Mouse (Mus musculus) embryonic facial prominence, embryonic 11.5 days (tissue): Measurements from ENCODE around the gene Slc35g1. TPM values are rescaled to one million over a fixed set of nuclear protein-coding genes. Genes with fewer than 3 reads are reported as not detected.
A peak's percentile ranks its signal among the peaks of the same experiment; 100 is the strongest.

ENCODE experiments used
- ATAC-seq: fragments of 200-750 bp; cut with Nextera tagmentation; replicated peaks from 2 replicates; pipeline ENCODE4 v1.8.0; 2017; ENCODE audit warnings: low read depth; ENCODE audit not compliant: insufficient number of reproducible peaks, low FRiP score, low TSS enrichment
- DNase-seq: peaks from one replicate; pipeline ENCODE4 v3.0.0-alpha.2; 2015; ENCODE audit warnings: low spot score
- H3K27ac ChIP-seq: fragments of 300-500 bp; sonication (generic); replicated peaks from 2 replicates; pipeline ENCODE4 v1.5.1; 2014; ENCODE audit warnings: mild to moderate bottlenecking, low read depth, low read length, control low read depth
- H3K27me3 ChIP-seq: fragments of 300-500 bp; sonication (generic); 2 replicates; pipeline ENCODE4 v1.6.1; 2014; ENCODE audit warnings: mild to moderate bottlenecking, low read length, moderate library complexity, mixed read lengths; ENCODE audit not compliant: control insufficient read depth, insufficient read depth
- H3K36me3 ChIP-seq: fragments of 300-500 bp; sonication (generic); replicated peaks from 2 replicates; pipeline ENCODE4 v1.6.1; 2014; ENCODE audit warnings: low read depth, mild to moderate bottlenecking, low read length, moderate library complexity, mixed read lengths; ENCODE audit not compliant: control insufficient read depth, insufficient read depth
- H3K4me1 ChIP-seq: fragments of 300-500 bp; sonication (generic); 2 replicates; pipeline ENCODE4 v1.6.1; 2014; ENCODE audit warnings: low read length, mixed read lengths; ENCODE audit not compliant: control insufficient read depth, insufficient read depth
- H3K4me2 ChIP-seq: fragments of 300-500 bp; sonication (generic); 2 replicates; pipeline ENCODE4 v1.6.1; 2014; ENCODE audit warnings: low read depth, mild to moderate bottlenecking, control low read depth, low read length, moderate library complexity
- H3K4me3 ChIP-seq: fragments of 300-500 bp; sonication (generic); 2 replicates; pipeline ENCODE4 v1.5.1; 2014; ENCODE audit warnings: low read depth, low read length, control low read depth
- H3K9ac ChIP-seq: fragments of 300-500 bp; sonication (generic); replicated peaks from 2 replicates; pipeline ENCODE4 v1.6.1; 2014; ENCODE audit warnings: mild to moderate bottlenecking, control low read depth, low read length
- H3K9me3 ChIP-seq: fragments of 300-500 bp; sonication (generic); replicated peaks from 2 replicates; pipeline ENCODE4 v1.6.1; 2016; ENCODE audit warnings: mild to moderate bottlenecking, low read length, inconsistent platforms, mixed read lengths; ENCODE audit not compliant: control insufficient read depth
- WGBS: fragments of 180-500 bp; shearing (Covaris S2); extraction: QIAGEN DNeasy Blood & Tissue Kit; methylation state at CpG from one replicate; pipeline ENCODE4 v1.1.7; 2014; 5-methylcytosine and 5-hydroxymethylcytosine counted together
- polyA plus RNA-seq: library from polyadenylated mRNA; unstranded; fragments of >200 nt; fragmentation: Nextera tagmentation; extraction: Ambion mirVana; gene quantifications from 2 replicates; pipeline ENCODE4 v1.2.1, GENCODE M21; 2014

The Slc35g1 gene
- polyA plus RNA-seq, 1 experiment from 2014 or later = 3.8 TPM

DNA sequence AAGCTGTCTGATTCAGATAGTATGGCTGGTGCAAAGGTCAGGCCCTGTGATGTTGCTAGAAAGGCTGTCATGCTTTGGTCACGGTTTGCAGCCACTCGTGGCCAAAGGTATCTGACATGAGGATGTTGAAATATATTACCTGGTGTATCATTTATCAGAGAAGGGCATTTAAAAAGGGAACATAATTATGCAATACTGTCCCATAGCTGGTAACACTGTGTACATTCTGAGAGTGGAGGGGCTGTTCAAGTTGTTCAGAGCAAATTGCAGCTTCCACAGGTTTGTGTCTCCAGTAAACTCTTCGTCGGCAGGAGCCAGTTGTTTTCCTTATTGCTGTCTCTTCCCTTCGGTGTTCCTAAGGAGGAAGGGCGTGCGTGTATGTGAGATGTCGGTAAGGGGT, 3.2 kb downstream of the Slc35g1 start:
- no peak overlapping the region for H3K4me3 ChIP-seq
- WGBS = 85% methylated on average over 8 of the region's 8 CpGs
- no peak overlapping the region for H3K27ac ChIP-seq
- no peak overlapping the region for H3K4me2 ChIP-seq
- H3K9me3 ChIP-seq = no peaks in the 10 kb centered on the region
- no peaks in the 10 kb centered on the region for H3K36me3 ChIP-seq
- no peak for ATAC-seq
- H3K9ac ChIP-seq = no peak overlapping the region
- H3K27me3 ChIP-seq = no peaks in the 10 kb centered on the region
- H3K4me1 ChIP-seq = no peaks in the 10 kb centered on the region
- no peak for DNase-seq

DNA sequence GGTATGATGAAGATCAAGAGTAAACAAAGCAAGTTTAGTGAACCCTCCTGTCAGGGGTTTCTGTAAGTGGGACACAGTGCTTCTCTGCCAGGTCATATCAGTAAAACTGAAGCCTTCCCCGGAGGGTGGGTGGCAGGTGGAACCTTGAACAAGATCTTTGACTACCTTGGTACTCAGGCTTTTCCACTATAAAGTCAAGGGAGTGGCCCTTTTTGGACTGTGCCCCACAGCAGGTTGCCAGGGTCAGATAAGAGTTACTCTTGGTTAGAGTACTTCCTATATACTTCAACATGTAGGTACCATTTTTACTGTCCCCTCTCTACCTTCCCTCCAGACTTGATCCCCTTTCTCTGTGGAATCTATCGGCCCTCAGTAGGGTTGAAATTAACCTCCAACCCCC, 5.1 kb downstream of the Slc35g1 start:
- Histone ChIP-seq H3K27ac (no peak overlapping the region), H3K4me1 (no peaks in the 10 kb centered on the region), H3K27me3 (no peaks in the 10 kb centered on the region), H3K36me3 (no peaks in the 10 kb centered on the region), H3K4me3 (no peak overlapping the region), H3K4me2 (no peak overlapping the region), H3K9me3 (no peaks in the 10 kb centered on the region), H3K9ac (no peak overlapping the region)
- 90% methylated on average over 2 of the region's 2 CpGs for WGBS
- DNase-seq = no peak
- no peak for ATAC-seq

DNA sequence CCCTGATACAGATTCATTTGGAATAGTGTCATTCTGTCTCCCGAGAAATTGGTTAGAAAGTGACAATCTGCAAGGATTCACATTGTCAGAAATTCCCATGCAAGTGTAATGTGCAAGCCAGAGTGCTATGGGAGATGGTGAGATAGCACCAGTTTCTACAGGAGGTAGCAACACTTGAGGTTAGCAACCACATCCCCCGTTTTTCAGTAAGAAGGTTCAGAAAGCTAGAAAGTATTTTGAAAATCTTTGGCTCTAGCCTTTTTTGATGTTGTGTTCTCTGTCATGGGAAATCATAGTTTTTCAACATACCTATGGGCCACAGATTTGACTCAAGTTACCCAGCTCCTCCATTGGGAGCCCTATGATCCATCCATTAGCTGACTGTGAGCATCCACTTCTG, 5.6 kb downstream of the Slc35g1 start:
- Histone ChIP-seq H3K4me2 (no peak overlapping the region), H3K4me3 (no peak overlapping the region), H3K27ac (no peak overlapping the region), H3K4me1 (no peaks in the 10 kb centered on the region), H3K27me3 (no peaks in the 10 kb centered on the region), H3K36me3 (no peaks in the 10 kb centered on the region), H3K9ac (no peak overlapping the region), H3K9me3 (no peaks in the 10 kb centered on the region)
- DNase-seq (no peak), ATAC-seq (no peak)
- 85% methylated on average over 2 of the region's 2 CpGs for WGBS

DNA sequence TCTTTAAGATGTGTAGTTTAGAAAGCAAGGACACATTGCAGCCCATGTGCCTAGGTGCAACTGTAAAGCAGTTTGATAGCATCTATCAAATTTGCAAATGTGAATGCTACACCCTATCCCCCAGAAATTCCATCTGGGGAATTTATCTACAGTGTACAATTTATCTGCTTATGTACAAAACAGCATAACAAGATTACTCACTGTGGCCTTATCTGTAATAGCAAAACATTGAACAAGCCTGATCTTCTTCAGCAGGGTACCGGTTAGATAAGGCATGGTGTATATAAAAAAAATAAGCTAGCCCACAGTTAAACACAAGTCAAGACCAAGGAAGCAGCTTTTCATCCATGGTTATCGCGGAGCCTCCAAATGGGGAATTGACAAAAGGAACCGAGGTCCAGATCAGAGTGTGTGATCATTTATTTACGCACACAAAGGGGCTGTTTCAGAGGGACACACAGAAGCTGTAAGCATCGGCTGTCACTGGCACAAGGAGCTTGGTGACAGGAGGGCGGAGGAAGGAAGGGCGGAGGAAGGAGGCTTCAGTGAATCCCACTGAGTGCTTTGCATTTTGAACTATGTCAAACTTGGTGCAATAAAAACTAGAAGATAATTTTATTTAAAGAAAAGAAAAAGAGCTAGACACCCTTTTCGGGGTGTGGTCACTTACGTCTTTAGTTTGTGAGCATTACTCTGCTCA, 14.7 kb downstream of the Slc35g1 start:
- 88% methylated on average over 10 of the region's 10 CpGs for WGBS
- no peaks in the 10 kb centered on the region for H3K9me3 ChIP-seq
- H3K9ac ChIP-seq = no peak overlapping the region
- no peak overlapping the region for H3K4me2 ChIP-seq
- no peak for ATAC-seq
- no peak for DNase-seq
- no peaks in the 10 kb centered on the region for H3K4me1 ChIP-seq
- no peak overlapping the region for H3K27ac ChIP-seq
- H3K27me3 ChIP-seq = no peaks in the 10 kb centered on the region
- no peaks in the 10 kb centered on the region for H3K36me3 ChIP-seq
- H3K4me3 ChIP-seq = no peak overlapping the region

DNA sequence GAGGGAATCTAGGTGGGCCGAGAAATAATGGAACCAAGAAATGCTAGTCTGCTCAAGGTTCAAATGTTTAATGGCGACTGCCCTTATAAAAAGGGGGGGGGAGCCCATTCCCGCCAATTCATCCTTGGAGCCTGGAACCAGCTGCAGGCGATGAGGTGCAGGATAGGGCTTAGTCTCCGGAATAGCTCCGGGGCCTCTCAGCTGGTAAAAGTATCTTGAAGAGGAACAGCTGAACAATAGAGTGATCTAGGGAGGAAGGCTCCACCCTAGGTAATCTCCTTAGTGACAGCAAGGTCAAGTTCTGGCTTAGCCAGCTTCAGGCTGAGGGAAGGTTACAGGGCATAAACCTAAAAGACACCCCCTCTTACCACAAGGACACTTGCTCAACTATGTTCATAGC, 18.1 kb downstream of the Slc35g1 start:
- no peak for DNase-seq
- WGBS = 88% methylated on average over 6 of the region's 6 CpGs
- Histone ChIP-seq H3K27me3 (no peaks in the 10 kb centered on the region), H3K4me2 (no peak overlapping the region), H3K4me3 (no peak overlapping the region), H3K4me1 (no peaks in the 10 kb centered on the region), H3K9me3 (no peaks in the 10 kb centered on the region), H3K27ac (no peak overlapping the region), H3K9ac (no peak overlapping the region), H3K36me3 (no peaks in the 10 kb centered on the region)
- no peak for ATAC-seq

DNA sequence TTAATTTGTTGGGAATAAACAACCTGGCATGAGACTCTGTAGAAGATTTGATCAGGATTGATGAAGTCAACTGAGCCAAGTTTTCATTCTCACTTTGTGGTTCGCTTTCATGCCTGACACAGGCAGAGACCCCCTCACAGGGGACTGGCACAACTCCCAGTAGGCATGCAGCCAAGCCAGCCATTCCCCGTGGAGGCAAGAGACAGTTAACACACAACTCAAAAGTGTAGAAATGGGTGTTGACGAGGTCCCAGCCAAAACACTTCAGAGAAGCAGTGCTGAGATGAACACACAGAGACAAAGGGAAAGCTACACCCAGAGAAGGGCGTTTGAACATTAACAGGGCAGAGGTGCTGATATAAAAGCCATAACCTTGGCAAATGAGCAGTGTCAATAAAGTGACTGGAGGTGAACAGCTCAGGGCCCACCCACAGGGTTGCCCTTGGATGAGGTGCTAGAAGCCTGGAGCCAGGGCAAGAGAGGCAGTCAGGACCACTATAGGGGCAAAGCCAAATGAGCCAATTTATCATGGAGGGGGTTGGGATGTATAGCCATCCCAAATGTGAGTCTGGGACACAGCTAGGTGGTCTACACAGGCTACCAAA, 23.1 kb downstream of the Slc35g1 start:
- Histone ChIP-seq H3K4me3 (no peak overlapping the region), H3K9ac (no peak overlapping the region), H3K27me3 (no peaks in the 10 kb centered on the region), H3K27ac (no peak overlapping the region), H3K9me3 (no peaks in the 10 kb centered on the region), H3K36me3 (no peaks in the 10 kb centered on the region), H3K4me2 (no peak overlapping the region), H3K4me1 (no peaks in the 10 kb centered on the region)
- WGBS = 83% methylated on average over 4 of the region's 4 CpGs
- DNase-seq (no peak), ATAC-seq (no peak)

DNA sequence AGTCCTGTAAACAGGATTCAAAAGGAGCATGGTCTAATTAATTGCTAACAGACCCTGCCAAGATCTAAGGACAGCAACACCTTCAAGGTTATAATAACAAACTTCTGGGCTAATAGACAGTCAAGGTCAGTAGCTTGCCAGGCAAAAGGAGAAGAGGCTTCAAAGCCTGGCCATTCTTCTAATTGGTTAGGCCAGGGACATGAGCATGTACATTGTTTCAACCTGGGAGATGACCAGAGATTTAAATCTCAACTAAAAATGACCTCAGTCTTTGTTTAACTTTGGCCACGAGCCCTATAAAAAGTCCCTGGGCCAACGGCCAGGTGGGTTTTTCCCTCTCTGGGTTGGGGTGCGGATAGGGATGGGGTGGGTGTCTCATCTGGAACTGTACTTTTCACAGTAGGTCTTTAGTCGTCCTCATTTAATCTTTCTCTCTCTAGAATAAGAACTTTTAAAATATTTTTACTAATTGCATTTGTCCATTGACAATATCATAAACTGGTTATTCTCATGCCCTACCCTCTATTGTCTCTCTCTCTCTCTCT, 25.0 kb downstream of the Slc35g1 start:
- Histone ChIP-seq H3K27me3 (no peaks in the 10 kb centered on the region), H3K4me3 (no peak overlapping the region), H3K4me2 (no peak overlapping the region), H3K9me3 (no peaks in the 10 kb centered on the region), H3K27ac (no peak overlapping the region), H3K4me1 (no peaks in the 10 kb centered on the region), H3K9ac (no peak overlapping the region), H3K36me3 (no peaks in the 10 kb centered on the region)
- WGBS = 71% methylated on average over 4 of the region's 4 CpGs
- no peak for ATAC-seq
- DNase-seq = no peak

DNA sequence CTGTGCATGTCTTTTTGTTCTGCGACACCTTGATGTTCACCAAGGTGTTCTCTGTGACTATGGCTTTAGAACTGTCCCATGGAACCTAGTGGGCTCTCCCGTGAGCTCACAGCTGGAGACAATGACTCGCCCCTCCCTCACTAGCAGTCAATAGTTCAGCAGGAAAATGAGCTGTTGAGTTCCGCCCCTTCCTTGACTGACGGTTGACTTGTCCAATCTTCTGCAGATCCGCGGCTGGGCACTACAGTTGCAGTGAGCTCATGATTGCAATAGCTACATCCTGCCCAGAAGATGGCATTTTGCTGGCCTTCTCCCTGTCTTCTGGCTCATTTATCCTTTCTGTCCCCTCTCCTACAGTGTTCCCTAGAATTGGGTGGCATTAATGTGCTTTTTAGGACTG, 25.7 kb downstream of the Slc35g1 start:
- no peak overlapping the region for H3K27ac ChIP-seq
- H3K27me3 ChIP-seq = no peaks in the 10 kb centered on the region
- H3K4me1 ChIP-seq = no peaks in the 10 kb centered on the region
- WGBS = 58% methylated on average over 7 of the region's 7 CpGs
- DNase-seq (peak; percentile 5), ATAC-seq (no peak)
- no peaks in the 10 kb centered on the region for H3K9me3 ChIP-seq
- H3K4me2 ChIP-seq = no peak overlapping the region
- no peak overlapping the region for H3K4me3 ChIP-seq
- H3K9ac ChIP-seq = no peak overlapping the region
- no peaks in the 10 kb centered on the region for H3K36me3 ChIP-seq
